Mouse (Mus musculus) stomach, postnatal 0 days (tissue): Measurements from ENCODE around the gene 5730522E02Rik. TPM values are rescaled to one million over a fixed set of nuclear protein-coding genes. Genes with fewer than 3 reads are reported as not detected.
A peak's percentile ranks its signal among the peaks of the same experiment; 100 is the strongest.
"Not testable (repeated sequence)": the region's sequence is repeated elsewhere in the genome, so short reads cannot be mapped to it uniquely, and the experiment has no call there.

Experiments
- ATAC-seq: fragments of 200-750 bp; cut with Nextera tagmentation; 2 replicates; pipeline ENCODE4 v1.8.0; 2017; ENCODE audit not compliant: low FRiP score, low TSS enrichment
- DNase-seq: peaks from one replicate; pipeline ENCODE4 v3.0.0-alpha.2; 2016; ENCODE audit warnings: low spot score
- H3K27ac ChIP-seq: fragments of 300-500 bp; sonication (generic); replicated peaks from 2 replicates; pipeline ENCODE4 v1.5.1; 2014; ENCODE audit warnings: mild to moderate bottlenecking, control low read depth
- H3K27me3 ChIP-seq: fragments of 300-500 bp; sonication (generic); 2 replicates; pipeline ENCODE4 v1.6.1; 2014; ENCODE audit warnings: low read length; ENCODE audit not compliant: control insufficient read depth, insufficient read depth
- H3K36me3 ChIP-seq: fragments of 300-500 bp; sonication (generic); 2 replicates; pipeline ENCODE4 v1.6.1; 2014; ENCODE audit warnings: low read length, mixed read lengths; ENCODE audit not compliant: control insufficient read depth, insufficient read depth
- H3K4me1 ChIP-seq: fragments of 300-500 bp; sonication (generic); replicated peaks from 2 replicates; pipeline ENCODE4 v1.6.1; 2014; ENCODE audit warnings: antibody characterized with exemption; ENCODE audit not compliant: control insufficient read depth, insufficient read depth
- H3K4me2 ChIP-seq: fragments of 300-500 bp; sonication (generic); replicated peaks from 2 replicates; pipeline ENCODE4 v1.6.1; 2014; ENCODE audit warnings: low read depth, mild to moderate bottlenecking, control low read depth, moderate library complexity
- H3K4me3 ChIP-seq: fragments of 300-500 bp; sonication (generic); 2 replicates; pipeline ENCODE4 v1.5.1; 2014; ENCODE audit warnings: low read depth, low read length, control low read depth
- H3K9ac ChIP-seq: fragments of 300-500 bp; sonication (generic); 2 replicates; pipeline ENCODE4 v1.6.1; 2014; ENCODE audit warnings: mild to moderate bottlenecking, low read length, control low read depth, mixed read lengths
- H3K9me3 ChIP-seq: fragments of 300-500 bp; sonication (generic); 2 replicates; pipeline ENCODE4 v1.6.1; 2016; ENCODE audit warnings: low read length; ENCODE audit not compliant: control insufficient read depth
- CTCF ChIP-seq: IDR thresholded peaks from 2 replicates; pipeline ENCODE4 v1.5.1; 2016; ENCODE audit warnings: antibody characterized with exemption, low read depth, mild to moderate bottlenecking, moderate library complexity
- EP300 ChIP-seq: optimal IDR thresholded peaks from 2 replicates; pipeline ENCODE3; 2016; ENCODE audit warnings: antibody characterized with exemption
- WGBS: fragments of 180-500 bp; shearing (Covaris S2); extraction: QIAGEN DNeasy Blood & Tissue Kit; methylation state at CpG from one replicate; pipeline ENCODE4 v1.1.7; 2014; 5-methylcytosine and 5-hydroxymethylcytosine counted together
- polyA plus RNA-seq: library from polyadenylated mRNA; unstranded; fragments of >200 nt; fragmentation: Nextera tagmentation; extraction: Ambion mirVana; gene quantifications from 2 replicates; pipeline ENCODE4 v1.2.1, GENCODE M21; 2015

5730522E02Rik gene
- polyA plus RNA-seq, result 1.1 TPM in 2 replicates

DNA sequence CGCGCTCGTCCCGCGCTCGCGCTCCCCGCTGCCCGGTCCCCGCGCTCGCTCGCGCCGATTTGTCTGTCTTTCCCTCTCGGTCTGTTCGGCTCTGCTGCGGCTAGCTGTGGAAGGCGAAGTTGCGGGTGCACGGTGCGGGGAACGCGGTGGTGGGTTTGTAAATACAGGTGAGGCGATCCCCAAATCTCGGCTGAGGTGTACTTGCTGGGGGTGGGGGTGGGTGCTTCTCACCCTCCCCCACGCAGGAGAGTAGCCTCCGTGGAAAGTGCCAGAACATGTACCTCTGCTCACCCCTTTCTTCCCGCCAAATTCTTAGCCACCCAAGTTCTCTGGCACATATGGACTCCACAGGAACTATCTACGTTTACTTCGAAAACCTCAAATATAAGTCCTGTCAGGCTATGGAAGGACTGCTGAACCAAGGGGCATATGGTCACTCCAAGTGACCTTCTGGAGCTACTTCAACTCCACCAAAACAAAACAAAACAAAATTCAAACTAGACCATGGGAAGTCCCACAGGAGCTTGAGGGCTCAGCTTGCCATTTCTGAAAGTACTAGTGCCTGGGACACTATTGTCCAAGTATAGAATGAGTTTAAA lies at the start of gene 5730522E02Rik:
TSS of gene 5730522E02Rik (minus strand) at position 182 of the 599 bp plus-strand sequence.
- H3K4me3 ChIP-seq, result peak within 1 kb of the TSS; percentile 75
- WGBS, result under 1% methylated on average over 31 of the region's 31 CpGs
- H3K9ac ChIP-seq, result peak within 1 kb of the TSS; percentile 86
- H3K9me3 ChIP-seq, result no peaks in the 10 kb centered on the region
- H3K27ac ChIP-seq, result peak within 1 kb of the TSS; percentile 90
- H3K4me2 ChIP-seq, result peak within 1 kb of the TSS; percentile 93
- TF ChIP-seq CTCF, result no peak
- TF ChIP-seq EP300, result no peak
- H3K27me3 ChIP-seq, result no peaks in the 10 kb centered on the region
- DNase-seq, result no peak
- H3K36me3 ChIP-seq, result no peaks in the 10 kb centered on the region
- no peaks in the 10 kb centered on the region for H3K4me1 ChIP-seq
- no peak; the same call in 1 of the 2 replicates for ATAC-seq

- Histone ChIP-seq H3K27ac (no peak overlapping the region), H3K4me3 (no peak overlapping the region), H3K36me3 (no peaks in the 10 kb centered on the region), H3K4me1 (no peaks in the 10 kb centered on the region), H3K4me2 (no peak overlapping the region), H3K9ac (no peak overlapping the region), H3K9me3 (no peaks in the 10 kb centered on the region), H3K27me3 (no peaks in the 10 kb centered on the region)
- WGBS, result 72% methylated on average over 1 of the region's 1 CpGs
- no peak for DNase-seq
- TF ChIP-seq EP300 (no peak), CTCF (no peak)
- ATAC-seq, result no peak
These were observed 26.0 kb upstream of the 5730522E02Rik start for GRCm38 (mm10) chr11:26236540-26236939.

GRCm38 (mm10) chr11:26229895-26230294 lies 19.3 kb upstream of the 5730522E02Rik start:
- H3K27ac ChIP-seq, result no peak overlapping the region
- no peaks in the 10 kb centered on the region for H3K4me1 ChIP-seq
- no peak overlapping the region for H3K9ac ChIP-seq
- H3K9me3 ChIP-seq, result no peaks in the 10 kb centered on the region
- no peak overlapping the region for H3K4me2 ChIP-seq
- H3K27me3 ChIP-seq, result no peaks in the 10 kb centered on the region
- no peak overlapping the region for H3K4me3 ChIP-seq
- 92% methylated on average over 1 of the region's 1 CpGs for WGBS
- no peak for DNase-seq
- no peak for TF ChIP-seq EP300
- TF ChIP-seq CTCF, result no peak
- H3K36me3 ChIP-seq, result no peaks in the 10 kb centered on the region
- no peak for ATAC-seq

GRCm38 (mm10) chr11:26213643-26214042 lies 3.1 kb upstream of the 5730522E02Rik start:
- not testable (repeated sequence) for H3K4me2 ChIP-seq, H3K4me3 ChIP-seq, H3K4me1 ChIP-seq, H3K27me3 ChIP-seq, H3K9me3 ChIP-seq, H3K9ac ChIP-seq, DNase-seq, ATAC-seq, H3K27ac ChIP-seq, H3K36me3 ChIP-seq
- 83% methylated on average over 1 of the region's 1 CpGs for WGBS

- peak; percentile 97 for ATAC-seq
- Histone ChIP-seq H3K27ac (peak overlapping the region; percentile 90), H3K9me3 (no peaks in the 10 kb centered on the region), H3K4me3 (peak overlapping the region; percentile 75), H3K27me3 (no peaks in the 10 kb centered on the region), H3K4me2 (peak overlapping the region; percentile 93), H3K4me1 (no peaks in the 10 kb centered on the region), H3K9ac (peak overlapping the region; percentile 86), H3K36me3 (no peaks in the 10 kb centered on the region)
- 2% methylated on average over 29 of the region's 73 CpGs for WGBS
- TF ChIP-seq CTCF (peak; percentile 24; the same call in 1 of the 2 replicates), EP300 (no peak)
- DNase-seq, result peak; percentile 76
These were observed 567 bp downstream of the 5730522E02Rik start for GRCm38 (mm10) chr11:26209811-26210581.

- TF ChIP-seq CTCF (no peak), EP300 (no peak)
- Histone ChIP-seq H3K27ac (no peak overlapping the region), H3K4me2 (no peak overlapping the region), H3K36me3 (no peaks in the 10 kb centered on the region), H3K4me3 (no peak overlapping the region), H3K9ac (no peak overlapping the region), H3K9me3 (no peaks in the 10 kb centered on the region), H3K4me1 (no peaks in the 10 kb centered on the region), H3K27me3 (no peaks in the 10 kb centered on the region)
- DNase-seq (no peak), ATAC-seq (no peak)
- 90% methylated on average over 2 of the region's 2 CpGs for WGBS
These were observed 7.1 kb downstream of the 5730522E02Rik start for GRCm38 (mm10) chr11:26203466-26203865.
